Comparison of ENCODE assay signal across 7 mouse cellular contexts in the genomic region with DNA sequence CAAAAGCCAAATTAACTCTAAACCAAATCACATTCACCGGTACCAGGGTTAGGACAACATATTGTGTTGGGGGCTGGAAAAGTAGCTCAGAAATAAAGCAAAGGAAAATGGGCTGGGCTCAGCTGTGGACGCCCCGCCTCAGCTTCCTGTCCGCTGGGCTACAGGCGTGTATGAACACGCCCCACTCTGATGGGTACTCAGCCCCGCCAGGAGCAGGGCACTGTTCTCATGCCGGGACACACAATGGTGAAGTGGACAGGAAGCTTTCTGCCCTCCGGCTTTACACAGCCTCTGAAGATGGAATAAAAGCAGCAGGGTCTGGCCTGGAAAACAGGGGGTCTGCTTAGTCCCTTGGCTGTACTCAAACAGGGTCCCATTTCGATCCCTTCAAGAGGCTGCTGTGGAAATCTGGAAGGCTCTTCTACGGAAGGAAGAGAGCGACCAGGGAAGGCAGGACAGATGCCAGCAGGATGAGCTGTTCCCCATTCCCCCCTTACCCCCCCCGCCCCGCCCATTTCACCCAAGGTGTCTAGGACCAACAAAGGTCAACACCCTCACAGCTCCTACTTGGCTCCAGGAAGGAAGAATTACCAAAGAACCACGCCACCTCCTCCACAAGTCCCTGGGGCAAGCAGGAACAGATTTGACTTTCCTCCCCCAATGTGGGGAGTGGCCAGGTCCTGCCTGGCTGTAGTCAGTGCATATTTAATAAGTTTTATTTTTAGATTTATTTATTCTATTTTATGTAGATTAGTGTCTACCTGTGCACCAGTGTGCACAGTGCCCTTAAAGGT. TPM values are rescaled to one million over a fixed set of nuclear protein-coding genes. Genes with fewer than 3 reads are reported as not detected.
DNase-seq lines count a peak whose midpoint lies in the region; ATAC-seq and TF ChIP-seq lines count a peak whose summit lies in the region.

No protein-coding gene starts in this region.

- H3K4me1 ChIP-seq in E14TG2a.4 (replicated peaks; ENCODE audit: low read depth, low read length) = peaks cover 85% of the 10 kb centered on the region
- H3K4me1 ChIP-seq in intestine, embryonic 15.5 days (replicated peaks) = peaks cover 45% of the 10 kb centered on the region
- peaks cover 11% of the 10 kb centered on the region for H3K4me1 ChIP-seq in lung, adult 2 months (ENCODE audit: control insufficient read depth, insufficient read depth, low read length)

- no peaks in the 10 kb centered on the region for H3K36me3 ChIP-seq in E14TG2a.4 (ENCODE audit: insufficient read depth, low read length)
- H3K36me3 ChIP-seq in intestine, embryonic 15.5 days = no peaks in the 10 kb centered on the region

- H3K4me3 ChIP-seq in E14TG2a.4 (replicated peaks; ENCODE audit: low read length) = peak overlapping the region; percentile 71
- no peak overlapping the region for H3K4me3 ChIP-seq in intestine, embryonic 15.5 days (replicated peaks)
- peak overlapping the region; percentile 36 for H3K4me3 ChIP-seq in lung, adult 2 months (replicated peaks; ENCODE audit: extremely low read depth, low read depth, low read length)

- H3K9ac ChIP-seq in intestine, embryonic 15.5 days = no peak overlapping the region

- peak; percentile 78 for ATAC-seq in intestine, embryonic 15.5 days

- WGBS in intestine, embryonic 15.5 days = 47% methylated on average over 15 of the region's 15 CpGs
- WGBS in lung, adult 2 months = 12% methylated on average over 15 of the region's 15 CpGs

- H3K27me3 ChIP-seq in E14TG2a.4 (ENCODE audit: insufficient read depth, low read length) = no peaks in the 10 kb centered on the region
- H3K27me3 ChIP-seq in intestine, embryonic 15.5 days (replicated peaks) = no peaks in the 10 kb centered on the region

- TF ChIP-seq CTCF in E14TG2a.4 (conservative IDR thresholded peaks at IDR 0.05; ENCODE audit: low read length) = no peak
- no peak for TF ChIP-seq CTCF in lung, adult 2 months (IDR thresholded peaks at IDR 0.05; ENCODE audit: insufficient read depth, low read length)

- DNase-seq in R1 (ENCODE audit: low read depth, low spot score) = peak; percentile 49
- DNase-seq in lung, adult 2 months = peak; percentile 48
- DNase-seq in Muller cell, postnatal 12 days (ENCODE audit: inconsistent ontology term) = no peak
- DNase-seq in thymus, postnatal 4 days = no peak
- DNase-seq in yolk sac, embryonic 10.5 days (ENCODE audit: low spot score) = no peak

- peak overlapping the region; percentile 46 for H3K4me2 ChIP-seq in intestine, embryonic 15.5 days (replicated peaks)

- peak overlapping the region; percentile 54; the same call in 1 of the 2 replicates for H3K27ac ChIP-seq in intestine, embryonic 15.5 days

- TF ChIP-seq POLR2A in lung, adult 2 months (IDR thresholded peaks at IDR 0.05; ENCODE audit: borderline replicate concordance, extremely low read depth, low read depth, low read length) = peak; percentile 56; the same call in 1 of the 2 replicates

- H3K9me3 ChIP-seq in E14TG2a.4 (ENCODE audit: low read length) = no peaks in the 10 kb centered on the region
- no peaks in the 10 kb centered on the region for H3K9me3 ChIP-seq in intestine, embryonic 15.5 days

RNA-seq across cellular contexts. Expression of gene Ptk7, which starts 19.4 kb away (rescaled TPM):
- polyA plus RNA-seq in intestine, embryonic 15.5 days (2015; fragmentation: Nextera tagmentation; extraction: Ambion mirVana) = 61.8 and 66.2 TPM in 2 replicates
- polyA plus RNA-seq in lung, adult 2 months (2012; rRNA removed) = 52.6 and 57.3 TPM in 2 replicates

RNA-seq across cellular contexts. Expression of gene Klc4, which starts 35.9 kb away (rescaled TPM):
- polyA plus RNA-seq in intestine, embryonic 15.5 days (2015; fragmentation: Nextera tagmentation; extraction: Ambion mirVana) = 64.6 and 73.2 TPM in 2 replicates
- polyA plus RNA-seq in lung, adult 2 months (2012; rRNA removed) = 22.6 and 24.1 TPM in 2 replicates

RNA-seq across cellular contexts. Expression of gene Mrpl2, which starts 36.1 kb away (rescaled TPM):
- polyA plus RNA-seq in intestine, embryonic 15.5 days (2015; fragmentation: Nextera tagmentation; extraction: Ambion mirVana) = 148 and 156 TPM in 2 replicates
- polyA plus RNA-seq in lung, adult 2 months (2012; rRNA removed) = 52.1 and 61.5 TPM in 2 replicates

RNA-seq across cellular contexts. Expression of gene Cul7, which starts 40.2 kb away (rescaled TPM):
- 41.1 and 45.7 TPM in 2 replicates for polyA plus RNA-seq in intestine, embryonic 15.5 days (2015; fragmentation: Nextera tagmentation; extraction: Ambion mirVana)
- polyA plus RNA-seq in lung, adult 2 months (2012; rRNA removed) = 40.1 and 45.7 TPM in 2 replicates

RNA-seq across cellular contexts. Expression of gene Srf, which starts 53.9 kb away (rescaled TPM):
- polyA plus RNA-seq in intestine, embryonic 15.5 days (2015; fragmentation: Nextera tagmentation; extraction: Ambion mirVana) = 7.6 and 8.9 TPM in 2 replicates
- polyA plus RNA-seq in lung, adult 2 months (2012; rRNA removed) = 162 and 190 TPM in 2 replicates

Comparison
In these comparisons a context has a peak if more than half of its experiments do, and no peak if none do; other contexts are left out.
1. DNase-seq: peak in R1 (single experiment) and lung, adult 2 months (single experiment); none in Muller cell, postnatal 12 days (single experiment), thymus, postnatal 4 days (single experiment) and yolk sac, embryonic 10.5 days (single experiment).